Mouse (Mus musculus) MEL-GATA-1-ER (cell line): ENCODE measurements at regions not wholly inside any gene's neighbourhood (a gene's known extent, or its start where the extent isn't known, plus 50 kb on each side); places are given as distances from the start of the nearest gene placed in this dataset.
A peak's percentile ranks its signal among the peaks of the same experiment; 100 is the strongest.

Experiments
- DNase-seq: peaks from one replicate; pipeline ENCODE4 v3.0.0-alpha.2; 2012; ENCODE audit warnings: low read depth; ENCODE audit errors: extremely low read depth

DNA sequence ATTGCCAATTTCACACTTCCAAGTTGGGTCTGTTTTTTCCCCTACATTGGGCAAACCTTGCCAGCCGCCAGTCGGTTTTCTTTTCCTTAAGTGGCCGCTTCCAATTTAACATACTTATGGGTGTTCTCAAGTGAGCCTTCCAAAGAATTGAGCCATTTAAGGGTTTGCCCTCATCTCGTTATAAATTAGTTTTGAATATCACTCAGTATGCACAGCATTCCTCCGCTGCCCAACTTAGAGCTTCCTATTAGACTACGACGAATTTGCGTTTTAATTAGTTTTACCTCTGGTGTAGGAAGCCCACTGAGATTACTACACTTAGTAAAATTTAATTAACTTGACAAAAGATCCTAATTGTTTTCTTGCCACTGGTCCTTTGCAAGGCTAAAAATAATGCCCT is 209.9 kb downstream of the Cdh11 start:
- no peak for DNase-seq

- DNase-seq, result no peak
Measured at GRCm38 (mm10) chr8:102567779-102568178, 217.7 kb downstream of the Cdh11 start.

- no peak for DNase-seq
Measured at GRCm38 (mm10) chr8:102554213-102554612, 231.2 kb downstream of the Cdh11 start.

DNA sequence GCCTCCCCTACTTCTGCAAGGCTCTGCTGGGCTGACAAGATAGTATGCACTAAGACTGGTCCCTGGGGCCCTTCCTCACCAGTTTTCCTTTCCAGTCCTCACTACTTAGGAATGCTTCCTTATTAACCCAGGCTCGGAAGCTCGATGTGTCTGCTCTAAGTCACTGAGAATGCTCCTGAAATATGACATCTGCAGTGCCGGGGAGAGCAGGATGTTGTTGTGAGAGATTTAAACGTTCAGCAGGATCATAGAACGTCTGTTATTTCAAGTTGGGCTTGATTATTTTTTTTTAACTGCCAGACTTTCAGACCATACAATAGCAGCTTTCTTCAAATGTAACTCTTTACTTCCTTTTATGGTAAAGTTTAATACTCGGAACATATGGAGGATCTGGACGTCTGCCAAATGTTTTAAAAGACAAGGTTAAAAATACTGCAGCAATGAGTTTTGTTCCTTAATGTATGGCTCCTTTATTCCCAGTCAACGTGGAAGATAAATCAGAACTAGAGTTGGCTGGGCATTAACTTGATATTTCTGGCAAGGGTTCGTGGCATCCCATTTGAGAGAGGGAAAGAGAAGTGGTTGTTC is 232.0 kb downstream of the Cdh11 start:
- DNase-seq, result peak; percentile 2

GRCm38 (mm10) chr8:102538886-102539285 is 246.6 kb downstream of the Cdh11 start:
- no peak for DNase-seq

DNA sequence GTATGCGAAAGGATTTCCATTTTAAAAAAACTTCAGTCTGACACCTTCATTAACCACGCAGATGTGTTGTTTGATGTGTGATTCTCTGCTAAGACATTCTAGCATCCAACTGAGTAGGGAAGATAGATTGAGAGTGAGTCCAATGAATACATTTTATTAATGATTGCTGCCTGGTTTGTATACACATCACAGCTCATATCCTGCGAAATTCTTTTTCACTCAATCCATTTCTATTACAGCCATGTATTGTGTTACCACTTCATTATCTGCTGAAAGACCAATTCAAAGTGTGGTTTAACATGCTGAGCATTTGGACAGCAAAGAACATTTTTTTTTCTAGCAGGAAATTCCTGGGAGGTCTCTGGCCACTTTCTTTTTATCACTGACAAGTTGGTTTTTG is 247.4 kb downstream of the Cdh11 start:
- DNase-seq, result no peak

- DNase-seq, result no peak
Measured at GRCm38 (mm10) chr8:102518446-102518845, 267.0 kb downstream of the Cdh11 start.

GRCm38 (mm10) chr8:102515748-102516147 is 269.7 kb downstream of the Cdh11 start:
- no peak for DNase-seq

GRCm38 (mm10) chr8:102514805-102515424 is 270.5 kb downstream of the Cdh11 start:
- DNase-seq, result no peak

DNA sequence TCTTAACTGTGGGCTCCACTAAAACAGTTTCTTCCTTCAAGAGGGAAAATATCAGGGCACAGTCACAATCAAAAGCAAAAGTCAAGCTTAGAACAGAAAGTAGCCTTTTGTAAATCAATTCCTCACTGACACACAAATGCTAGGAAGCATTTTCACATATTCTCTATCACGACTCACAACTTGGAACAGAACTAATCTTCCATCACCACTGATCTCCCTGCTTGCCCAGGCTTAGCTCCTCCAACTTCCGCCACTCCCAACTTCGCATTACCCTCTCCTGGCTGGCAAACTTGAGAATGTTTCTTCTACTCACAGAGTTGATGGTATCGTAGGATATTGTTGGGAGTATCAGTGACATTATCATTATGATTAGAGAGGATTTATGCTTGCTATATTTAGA is 284.7 kb downstream of the Cdh11 start:
- no peak for DNase-seq

GRCm38 (mm10) chr8:102500202-102500601 is 285.2 kb downstream of the Cdh11 start:
- DNase-seq, result no peak

DNA sequence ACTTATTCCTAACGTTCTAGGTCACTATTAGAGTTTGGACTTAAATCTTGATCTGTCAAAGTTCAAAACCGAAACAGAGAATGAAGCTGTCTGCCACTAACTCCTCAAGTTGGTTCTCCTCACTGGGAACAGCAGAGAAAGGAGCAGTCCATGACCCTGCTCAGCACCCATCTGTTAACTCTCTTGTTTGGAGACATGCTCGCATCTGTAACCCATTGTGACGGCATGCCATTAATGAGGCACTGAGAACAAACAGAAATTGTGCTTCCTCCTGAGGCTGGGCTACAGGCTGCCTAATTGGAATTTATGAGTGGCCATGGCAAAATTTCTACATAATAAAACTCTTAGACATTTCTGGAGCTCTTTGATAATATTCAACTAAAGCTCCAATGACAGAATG is 286.4 kb downstream of the Cdh11 start:
- no peak for DNase-seq

DNA sequence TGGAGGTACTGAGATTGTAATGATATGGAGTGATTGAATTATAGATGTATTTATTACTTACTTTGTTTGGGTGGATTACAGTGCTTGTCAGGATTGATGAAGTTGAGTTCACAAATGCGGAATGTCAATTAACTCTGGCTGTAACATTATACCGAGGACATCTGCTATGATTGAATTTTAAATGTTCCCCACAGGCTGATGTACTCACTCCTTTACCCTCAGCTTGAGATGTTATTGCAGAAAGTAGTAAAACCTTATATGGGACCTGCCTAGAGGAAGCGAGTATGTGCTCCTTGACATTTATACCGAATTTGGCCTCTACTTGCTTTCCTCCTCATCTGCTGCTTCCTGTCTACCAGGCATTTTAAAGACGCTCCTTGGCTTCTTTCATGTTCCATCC is 288.3 kb downstream of the Cdh11 start:
- no peak for DNase-seq

DNA sequence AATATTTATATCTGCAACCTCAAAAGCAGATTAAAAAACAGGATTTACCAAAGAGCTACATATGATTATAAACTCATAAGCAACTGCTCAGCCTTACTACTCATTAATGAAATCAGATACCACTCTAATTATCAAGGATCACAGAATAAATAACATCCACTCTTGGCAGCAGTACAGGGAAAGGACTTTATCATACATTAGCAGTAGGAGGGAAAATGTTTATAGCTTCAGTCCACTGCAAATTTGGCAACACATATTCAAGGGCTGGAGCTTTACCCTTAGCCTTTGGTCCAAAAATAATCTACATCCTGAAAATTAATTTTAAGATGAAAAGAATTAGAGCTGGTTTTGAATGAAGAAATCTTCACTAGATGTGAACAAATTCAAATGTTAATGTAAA is 288.7 kb downstream of the Cdh11 start:
- DNase-seq, result no peak

GRCm38 (mm10) chr8:102496021-102496420 is 289.4 kb downstream of the Cdh11 start:
- no peak for DNase-seq

- no peak for DNase-seq
Measured at GRCm38 (mm10) chr8:102491015-102491414, 294.4 kb downstream of the Cdh11 start.

GRCm38 (mm10) chr8:102488284-102488683 is 297.2 kb downstream of the Cdh11 start:
- DNase-seq, result no peak

- no peak for DNase-seq
Measured at GRCm38 (mm10) chr8:102487796-102488195, 297.6 kb downstream of the Cdh11 start.

DNA sequence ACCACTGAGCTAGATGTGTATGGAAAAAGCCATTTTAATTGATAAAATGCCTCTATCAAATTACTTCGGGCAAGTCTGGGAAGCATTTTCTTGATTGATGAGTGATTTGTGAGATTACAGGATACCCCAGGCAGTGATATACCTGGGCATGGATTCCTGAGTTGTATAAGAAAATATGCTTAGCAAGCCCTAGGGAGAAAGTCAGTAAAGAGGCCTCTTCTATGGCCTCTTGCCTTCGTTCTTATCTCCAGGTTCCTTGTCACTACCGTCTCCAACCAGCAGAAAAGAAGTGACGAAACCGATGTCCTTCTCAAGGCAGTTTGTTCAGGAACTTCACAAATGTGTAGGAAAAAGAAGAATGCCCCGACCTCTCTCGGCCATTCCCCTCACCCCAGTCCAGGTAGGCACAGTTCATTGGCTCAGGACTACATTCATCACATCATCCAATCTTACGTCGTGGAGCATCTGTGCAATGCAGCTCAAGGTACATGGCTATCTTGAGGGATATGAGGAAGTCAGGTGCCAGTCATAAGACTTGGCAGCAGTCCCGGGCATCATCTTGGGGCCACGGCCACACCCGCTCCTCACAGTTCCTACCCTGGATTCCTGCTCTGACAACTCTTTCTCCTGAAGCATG is 310.2 kb downstream of the Cdh11 start:
- no peak for DNase-seq

GRCm38 (mm10) chr8:102474192-102474591 is 311.2 kb downstream of the Cdh11 start:
- DNase-seq, result no peak

- no peak for DNase-seq
Measured at GRCm38 (mm10) chr8:102471352-102471751, 314.1 kb downstream of the Cdh11 start.

DNA sequence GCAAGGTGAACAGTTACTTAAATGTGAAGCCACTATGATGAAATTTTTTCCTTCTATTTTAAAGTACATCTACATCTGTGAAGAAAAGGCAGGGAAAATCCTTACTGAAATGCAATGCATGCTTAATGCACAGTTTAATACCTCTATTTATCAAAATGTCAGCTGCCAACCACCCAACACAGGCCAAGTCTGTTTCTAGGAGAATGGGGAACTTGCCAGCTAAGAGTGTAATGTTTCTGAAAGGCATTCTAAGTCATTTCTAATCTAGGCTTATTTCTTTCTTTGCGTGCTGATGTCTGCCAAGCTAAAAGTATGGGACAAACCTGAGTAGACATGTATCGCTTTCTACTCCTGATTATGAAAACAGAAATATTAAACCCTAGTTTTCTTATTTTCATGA is 322.8 kb downstream of the Cdh11 start:
- DNase-seq, result no peak

- no peak for DNase-seq
Measured at GRCm38 (mm10) chr8:102443006-102443405, 342.4 kb downstream of the Cdh11 start.
